Mouse (Mus musculus) heart, embryonic 11.5 days (tissue): Measurements from ENCODE around the gene Mrpl4. TPM values are rescaled to one million over a fixed set of nuclear protein-coding genes. Genes with fewer than 3 reads are reported as not detected.
A peak's percentile ranks its signal among the peaks of the same experiment; 100 is the strongest.

ENCODE experiments used
- ATAC-seq: fragments of 200-750 bp; cut with Nextera tagmentation; replicated peaks from 2 replicates; pipeline ENCODE4 v1.8.0; 2017; ENCODE audit warnings: moderate library complexity; ENCODE audit not compliant: insufficient number of reproducible peaks, low FRiP score, low TSS enrichment
- H3K27ac ChIP-seq: fragments of 300-500 bp; sonication (generic); 2 replicates; pipeline ENCODE4 v1.5.1; 2014; ENCODE audit warnings: mild to moderate bottlenecking, low read depth, low read length
- H3K27me3 ChIP-seq: fragments of 300-500 bp; sonication (generic); 2 replicates; pipeline ENCODE4 v1.6.1; 2014; ENCODE audit warnings: mild to moderate bottlenecking, low read length, mixed read lengths; ENCODE audit not compliant: control insufficient read depth, insufficient read depth
- H3K36me3 ChIP-seq: fragments of 300-500 bp; sonication (generic); 2 replicates; pipeline ENCODE4 v1.6.1; 2014; ENCODE audit warnings: mild to moderate bottlenecking, low read length, moderate library complexity, mixed read lengths; ENCODE audit not compliant: control insufficient read depth, insufficient read depth
- H3K4me1 ChIP-seq: fragments of 300-500 bp; sonication (generic); 2 replicates; pipeline ENCODE4 v1.6.1; 2014; ENCODE audit warnings: low read length; ENCODE audit not compliant: control insufficient read depth, insufficient read depth
- H3K4me2 ChIP-seq: fragments of 300-500 bp; sonication (generic); 2 replicates; pipeline ENCODE4 v1.6.1; 2014; ENCODE audit warnings: mild to moderate bottlenecking, moderate library complexity
- H3K4me3 ChIP-seq: fragments of 300-500 bp; sonication (generic); 2 replicates; pipeline ENCODE4 v1.5.1; 2014; ENCODE audit warnings: low read depth, low read length
- H3K9ac ChIP-seq: fragments of 300-500 bp; sonication (generic); 2 replicates; pipeline ENCODE4 v1.6.1; 2014; ENCODE audit warnings: mild to moderate bottlenecking, low read depth, low read length, moderate library complexity
- H3K9me3 ChIP-seq: fragments of 300-500 bp; sonication (generic); replicated peaks from 2 replicates; pipeline ENCODE4 v1.6.1; 2016; ENCODE audit warnings: low read length; ENCODE audit not compliant: control insufficient read depth
- WGBS: fragments of 180-500 bp; shearing (Covaris S2); extraction: QIAGEN DNeasy Blood & Tissue Kit; methylation state at CpG from one replicate; pipeline ENCODE4 v1.1.7; 2014; ENCODE audit not compliant: insufficient replicate concordance; 5-methylcytosine and 5-hydroxymethylcytosine counted together
- polyA plus RNA-seq: library from polyadenylated mRNA; unstranded; fragments of >200 nt; fragmentation: Nextera tagmentation; extraction: Ambion mirVana; gene quantifications from 2 replicates; pipeline ENCODE4 v1.2.1, GENCODE M21; 2014

Mrpl4 gene
- polyA plus RNA-seq, 1 experiment from 2014 or later: 147 TPM

GRCm38 (mm10) chr9:21027774-21028290 lies 25.3 kb downstream of the Mrpl4 start:
- Histone ChIP-seq H3K9ac (no peak overlapping the region), H3K4me1 (peaks cover 29% of the 10 kb centered on the region), H3K4me2 (no peak overlapping the region), H3K27me3 (peaks cover 53% of the 10 kb centered on the region), H3K9me3 (no peaks in the 10 kb centered on the region), H3K4me3 (no peak overlapping the region), H3K27ac (no peak overlapping the region), H3K36me3 (no peaks in the 10 kb centered on the region)
- no peak for ATAC-seq
- 47% methylated on average over 8 of the region's 8 CpGs for WGBS

GRCm38 (mm10) chr9:21028560-21029110 lies 26.1 kb downstream of the Mrpl4 start:
- no peak for ATAC-seq
- peak overlapping the region; percentile 94; the same call in 1 of the 2 replicates for H3K4me2 ChIP-seq
- H3K27ac ChIP-seq: peak overlapping the region; percentile 31
- H3K4me3 ChIP-seq: no peak overlapping the region
- no peaks in the 10 kb centered on the region for H3K9me3 ChIP-seq
- no peaks in the 10 kb centered on the region for H3K36me3 ChIP-seq
- H3K9ac ChIP-seq: no peak overlapping the region
- 67% methylated on average over 6 of the region's 6 CpGs for WGBS
- peaks cover 61% of the 10 kb centered on the region for H3K27me3 ChIP-seq
- peaks cover 34% of the 10 kb centered on the region for H3K4me1 ChIP-seq

GRCm38 (mm10) chr9:21029291-21030054 lies 26.9 kb downstream of the Mrpl4 start, which contains the start of gene Icam4:
Gene Icam4 (plus strand): TSS chr9:21029373.
- Histone ChIP-seq H3K9ac (peak within 1 kb of the TSS; percentile 71), H3K27ac (peak within 1 kb of the TSS; percentile 82), H3K4me2 (peak within 1 kb of the TSS; percentile 94), H3K4me3 (peak within 1 kb of the TSS; percentile 56), H3K27me3 (peaks cover 68% of the 10 kb centered on the region), H3K9me3 (no peaks in the 10 kb centered on the region), H3K4me1 (peaks cover 35% of the 10 kb centered on the region), H3K36me3 (no peaks in the 10 kb centered on the region)
- 1% methylated on average over 37 of the region's 37 CpGs for WGBS
- peak; percentile 78 for ATAC-seq

GRCm38 (mm10) chr9:21030055-21030600 lies 27.6 kb downstream of the Mrpl4 start:
- WGBS: 21% methylated on average over 22 of the region's 22 CpGs
- H3K4me1 ChIP-seq: peaks cover 35% of the 10 kb centered on the region
- H3K9ac ChIP-seq: peak overlapping the region; percentile 71

GRCm38 (mm10) chr9:21030781-21031250 lies 28.3 kb downstream of the Mrpl4 start:
- Histone ChIP-seq H3K27me3 (peaks cover 76% of the 10 kb centered on the region), H3K9me3 (no peaks in the 10 kb centered on the region), H3K9ac (0 out of 2 replicates have a peak overlapping the region, but pooled peaks have one; percentile 10), H3K27ac (0 out of 2 replicates have a peak overlapping the region, but pooled peaks have one; percentile 22), H3K4me2 (peak overlapping the region; percentile 94), H3K4me1 (peaks cover 35% of the 10 kb centered on the region), H3K4me3 (peak overlapping the region; percentile 56), H3K36me3 (no peaks in the 10 kb centered on the region)
- peak; percentile 46; the same call in 1 of the 2 replicates for ATAC-seq
- under 1% methylated on average over 13 of the region's 13 CpGs for WGBS

More at GRCm38 (mm10) chr9:21030055-21030600, 27.6 kb downstream of the Mrpl4 start:
- Histone ChIP-seq H3K36me3 (no peaks in the 10 kb centered on the region), H3K9me3 (no peaks in the 10 kb centered on the region), H3K4me3 (peak overlapping the region; percentile 56), H3K27me3 (peaks cover 74% of the 10 kb centered on the region), H3K27ac (peak overlapping the region; percentile 82), H3K4me2 (peak overlapping the region; percentile 94)
- ATAC-seq: no peak

- H3K9ac ChIP-seq: 0 out of 2 replicates have a peak overlapping the region, but pooled peaks have one; percentile 10
- H3K36me3 ChIP-seq: no peaks in the 10 kb centered on the region
- 0 out of 2 replicates have a peak, but pooled peaks have one; percentile 16 for ATAC-seq
- peak overlapping the region; percentile 94 for H3K4me2 ChIP-seq
- H3K9me3 ChIP-seq: no peaks in the 10 kb centered on the region
- 0 out of 2 replicates have a peak overlapping the region, but pooled peaks have one; percentile 22 for H3K27ac ChIP-seq
- peaks cover 79% of the 10 kb centered on the region for H3K27me3 ChIP-seq
- H3K4me3 ChIP-seq: peak overlapping the region; percentile 56
- under 1% methylated on average over 36 of the region's 36 CpGs for WGBS
- H3K4me1 ChIP-seq: peaks cover 37% of the 10 kb centered on the region
Observed at GRCm38 (mm10) chr9:21031251-21031895, 28.8 kb downstream of the Mrpl4 start.

GRCm38 (mm10) chr9:21031896-21032351 lies 29.4 kb downstream of the Mrpl4 start, which contains the start of gene Icam5:
Gene Icam5 (plus strand): TSS chr9:21032073.
- Histone ChIP-seq H3K4me1 (peaks cover 43% of the 10 kb centered on the region), H3K4me3 (peak within 1 kb of the TSS; percentile 56)

More at GRCm38 (mm10) chr9:21031896-21032351, 29.4 kb downstream of the Mrpl4 start, which contains the start of gene Icam5:
- Histone ChIP-seq H3K9ac (peak within 1 kb of the TSS; percentile 67; the same call in 1 of the 2 replicates), H3K27me3 (peaks cover 79% of the 10 kb centered on the region), H3K9me3 (no peaks in the 10 kb centered on the region), H3K4me2 (peak within 1 kb of the TSS; percentile 94), H3K27ac (0 out of 2 replicates have a peak within 1 kb of the TSS, but pooled peaks have one; percentile 22), H3K36me3 (no peaks in the 10 kb centered on the region)
- WGBS: under 1% methylated on average over 35 of the region's 35 CpGs
- no peak for ATAC-seq
